Mouse (Mus musculus): ENCODE results near the gene Slc35f6. TPM values are rescaled to one million over a fixed set of nuclear protein-coding genes. Genes with fewer than 3 reads are reported as not detected.
"Not testable (repeated sequence)": the region's sequence is repeated elsewhere in the genome, so short reads cannot be mapped to it uniquely, and the experiment has no call there.

The Slc35f6 gene
- polyA plus RNA-seq, 1 experiment from 2014 or later, result 24.4 TPM

DNA sequence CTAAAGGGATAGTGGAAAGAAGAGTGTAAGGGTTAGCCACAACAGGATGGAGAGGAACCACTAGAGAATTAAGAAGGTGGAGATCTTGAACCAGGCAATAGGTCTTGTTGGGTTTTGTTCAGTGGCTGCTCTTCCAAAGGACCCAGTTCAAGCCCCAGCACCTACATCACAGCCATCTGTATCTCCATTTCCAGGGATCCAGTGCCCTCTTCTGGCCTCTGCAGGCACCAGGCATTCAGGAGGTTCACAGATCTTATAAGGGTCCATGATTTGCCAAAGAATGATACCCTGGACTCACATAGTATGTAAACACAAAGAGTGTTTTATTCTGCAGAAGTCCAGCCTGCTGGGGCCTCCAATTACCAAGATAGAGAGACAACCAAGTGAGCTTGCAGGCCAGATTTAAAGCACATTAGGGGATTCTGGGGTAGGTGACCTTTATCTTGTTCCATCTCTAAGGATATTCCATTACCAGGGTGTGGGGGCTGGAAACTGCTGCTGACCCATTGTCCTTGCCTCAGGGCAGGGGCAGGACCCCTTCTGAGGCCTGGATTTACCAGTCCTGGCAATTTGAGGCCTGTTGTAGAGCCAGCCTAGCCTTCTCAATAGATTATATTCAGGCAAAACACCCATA lies 35.4 kb downstream of the Slc35f6 start:
- Histone ChIP-seq H3K27me3 (replicated peaks; ENCODE audit: low read depth, poor library complexity, severe bottlenecking) (no peaks in the 10 kb centered on the region), H3K4me1 (no peaks in the 10 kb centered on the region), H3K27ac (replicated peaks) (no peak overlapping the region), H3K9me3 (no peaks in the 10 kb centered on the region), H3K36me3 (replicated peaks) (peaks cover 10% of the 10 kb centered on the region), H3K4me3 (no peak overlapping the region)
- no peak for DNase-seq (ENCODE audit: low spot score)

DNA sequence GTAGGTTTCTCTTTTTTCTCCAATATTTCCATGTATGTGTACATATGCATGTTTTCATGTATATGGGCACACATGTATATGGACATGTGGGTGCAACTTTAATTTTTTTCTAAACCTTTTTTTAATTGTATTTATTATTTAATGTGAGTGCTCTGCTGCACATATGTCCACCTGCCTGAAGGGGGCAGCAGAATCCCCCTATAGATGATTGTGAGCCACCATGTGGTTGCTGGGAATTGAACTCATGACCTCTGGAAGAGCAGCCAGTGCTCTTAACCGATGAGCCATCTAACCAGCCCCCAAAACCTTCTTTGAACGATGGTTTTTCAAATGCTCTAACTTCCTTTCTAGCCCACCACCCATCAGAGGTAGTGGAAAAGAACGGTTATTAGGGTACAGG lies 36.3 kb downstream of the Slc35f6 start:
- 80% methylated on average over 3 of the region's 3 CpGs for WGBS
- H3K36me3 ChIP-seq (replicated peaks), result peaks cover 1% of the 10 kb centered on the region; the same call in 1 of the 2 replicates
- no peaks in the 10 kb centered on the region for H3K27me3 ChIP-seq (replicated peaks; ENCODE audit: low read depth, poor library complexity, severe bottlenecking)
- DNase-seq (ENCODE audit: low spot score), result no peak
- H3K4me3 ChIP-seq, result no peak overlapping the region
- no peak overlapping the region for H3K27ac ChIP-seq (replicated peaks)
- no peaks in the 10 kb centered on the region for H3K9me3 ChIP-seq
- H3K4me1 ChIP-seq, result no peaks in the 10 kb centered on the region

- Histone ChIP-seq H3K27ac (replicated peaks) (no peak overlapping the region), H3K27me3 (replicated peaks; ENCODE audit: low read depth, poor library complexity, severe bottlenecking) (no peaks in the 10 kb centered on the region), H3K4me1 (no peaks in the 10 kb centered on the region), H3K9me3 (no peaks in the 10 kb centered on the region), H3K36me3 (replicated peaks) (no peaks in the 10 kb centered on the region), H3K4me3 (no peak overlapping the region)
- WGBS, result 76% methylated on average over 3 of the region's 3 CpGs
- no peak for DNase-seq (ENCODE audit: low spot score)
Measured at GRCm38 (mm10) chr5:30686781-30687180, 39.0 kb downstream of the Slc35f6 start.

GRCm38 (mm10) chr5:30700361-30701000 lies 52.7 kb downstream of the Slc35f6 start:
- H3K27ac ChIP-seq (replicated peaks), result no peak overlapping the region

GRCm38 (mm10) chr5:30701373-30701772 lies 53.6 kb downstream of the Slc35f6 start:
- Histone ChIP-seq H3K4me1 (peaks cover 22% of the 10 kb centered on the region), H3K27ac (replicated peaks) (peak overlapping the region; percentile 51; the same call in 1 of the 2 replicates), H3K27me3 (replicated peaks; ENCODE audit: low read depth, poor library complexity, severe bottlenecking) (peaks cover 22% of the 10 kb centered on the region)
- H3K9me3 ChIP-seq; H3K36me3 ChIP-seq (replicated peaks); H3K4me3 ChIP-seq; DNase-seq (ENCODE audit: low spot score): not testable (repeated sequence)
- WGBS, result 43% methylated on average over 4 of the region's 4 CpGs

More at GRCm38 (mm10) chr5:30700361-30701000, 52.7 kb downstream of the Slc35f6 start:
- Histone ChIP-seq H3K36me3 (replicated peaks) (no peaks in the 10 kb centered on the region), H3K9me3 (no peaks in the 10 kb centered on the region), H3K4me1 (peaks cover 22% of the 10 kb centered on the region), H3K27me3 (replicated peaks; ENCODE audit: low read depth, poor library complexity, severe bottlenecking) (peaks cover 13% of the 10 kb centered on the region), H3K4me3 (no peak overlapping the region)
- DNase-seq (ENCODE audit: low spot score), result no peak
- WGBS, result 83% methylated on average over 8 of the region's 8 CpGs

DNA sequence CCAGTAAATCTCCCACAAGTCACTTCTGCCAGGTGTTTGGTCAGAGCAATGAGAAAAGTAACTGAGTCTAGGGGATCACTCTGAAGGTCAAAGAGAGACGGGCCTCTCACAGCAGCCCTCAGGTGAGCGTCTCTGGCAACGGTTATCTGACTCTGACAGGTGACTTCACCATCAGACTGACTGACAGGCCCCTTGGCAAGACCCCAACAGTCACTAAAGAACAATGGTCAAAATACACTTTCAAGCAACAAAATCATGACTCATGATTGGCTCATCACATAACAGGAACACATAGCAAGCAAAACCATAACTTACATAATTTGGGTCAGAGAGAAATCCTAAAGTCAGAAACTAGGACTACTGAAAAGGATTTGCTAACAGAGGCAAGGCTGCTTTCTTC lies 54.1 kb downstream of the Slc35f6 start:
- Histone ChIP-seq H3K4me3 (no peak overlapping the region), H3K27me3 (replicated peaks; ENCODE audit: low read depth, poor library complexity, severe bottlenecking) (peaks cover 26% of the 10 kb centered on the region), H3K27ac (replicated peaks) (0 out of 2 replicates have a peak overlapping the region, but pooled peaks have one; percentile 7), H3K36me3 (replicated peaks) (no peaks in the 10 kb centered on the region), H3K9me3 (no peaks in the 10 kb centered on the region), H3K4me1 (peaks cover 22% of the 10 kb centered on the region)
- DNase-seq (ENCODE audit: low spot score), result no peak
- WGBS, result 86% methylated on average over 3 of the region's 3 CpGs

Small RNA genes within 50 kb of the gene (microRNA-seq; reads per million reads assigned to microRNA genes)
- gene Mir5625, result not detected

Other genes with a start within 250 kb of the Slc35f6 start
- gene Otof, start 186.0 kb upstream of the Slc35f6 start, polyA plus RNA-seq (2016; fragmentation: Nextera tagmentation; extraction: Ambion mirVana), result 0.05 TPM in 1 of 2 replicates, not detected in the other
- gene 1700001C02Rik, start 181.9 kb upstream of the Slc35f6 start, polyA plus RNA-seq (2016; fragmentation: Nextera tagmentation; extraction: Ambion mirVana), result not detected in 2 replicates
- gene Cib4, start 102.1 kb upstream of the Slc35f6 start, polyA plus RNA-seq (2016; fragmentation: Nextera tagmentation; extraction: Ambion mirVana), result not detected in 2 replicates
- gene Kcnk3, start 59.8 kb upstream of the Slc35f6 start, polyA plus RNA-seq (2016; fragmentation: Nextera tagmentation; extraction: Ambion mirVana), result 0.26 and 0.35 TPM in 2 replicates
- gene Cenpa, start 18.8 kb downstream of the Slc35f6 start, polyA plus RNA-seq (2016; fragmentation: Nextera tagmentation; extraction: Ambion mirVana), result 458 and 467 TPM in 2 replicates
- 32.8 and 39.6 TPM in 2 replicates for gene Dpysl5, start 63.6 kb downstream of the Slc35f6 start, polyA plus RNA-seq (2016; fragmentation: Nextera tagmentation; extraction: Ambion mirVana)
- gene Mapre3, start 166.7 kb downstream of the Slc35f6 start, polyA plus RNA-seq (2016; fragmentation: Nextera tagmentation; extraction: Ambion mirVana), result 15.2 and 15.5 TPM in 2 replicates
- 68.7 and 71.1 TPM in 2 replicates for gene Tmem214, start 220.1 kb downstream of the Slc35f6 start, polyA plus RNA-seq (2016; fragmentation: Nextera tagmentation; extraction: Ambion mirVana)
- gene Agbl5, start 240.8 kb downstream of the Slc35f6 start, polyA plus RNA-seq (2016; fragmentation: Nextera tagmentation; extraction: Ambion mirVana), result 21.8 and 26.9 TPM in 2 replicates